Mouse (Mus musculus) olfactory bulb, adult 2 months (tissue): ENCODE measurements around the gene Mettl27.

Experiments used
- CTCF ChIP-seq: fragments of 200-500 bp; IDR thresholded peaks from 2 replicates; pipeline ENCODE4 v1.5.1; 2012; ENCODE audit warnings: low read depth, mild to moderate bottlenecking, low read length, moderate library complexity; ENCODE audit not compliant: insufficient read depth
- POLR2A ChIP-seq: fragments of 200-500 bp; IDR thresholded peaks from 2 replicates; pipeline ENCODE4 v1.6.1; 2012; ENCODE audit warnings: mild to moderate bottlenecking, low read depth, low read length, moderate library complexity; ENCODE audit not compliant: insufficient read depth

- TF ChIP-seq CTCF (no peak), POLR2A (no peak)
Measured at GRCm38 (mm10) chr5:134946063-134946856, 14.1 kb downstream of the Mettl27 start.
